Mouse (Mus musculus): ENCODE measurements at regions not wholly inside any gene's neighbourhood (a gene's known extent, or its start where the extent isn't known, plus 50 kb on each side); places are given as distances from the start of the nearest gene placed in this dataset. TPM values are rescaled to one million over a fixed set of nuclear protein-coding genes. Genes with fewer than 3 reads are reported as not detected.

GRCm38 (mm10) chr6:73366626-73367025 is 102.8 kb downstream of the 4931417E11Rik start:
- Histone ChIP-seq H3K27ac (no peak overlapping the region), H3K9ac (replicated peaks) (no peak overlapping the region), H3K27me3 (peaks cover 14% of the 10 kb centered on the region; the same call in 1 of the 2 replicates), H3K4me2 (replicated peaks) (no peak overlapping the region), H3K36me3 (no peaks in the 10 kb centered on the region), H3K4me1 (replicated peaks) (peaks cover 12% of the 10 kb centered on the region; the same call in 1 of the 2 replicates), H3K4me3 (replicated peaks) (no peak overlapping the region), H3K9me3 (no peaks in the 10 kb centered on the region)
- ATAC-seq, result no peak
- WGBS, result 83% methylated on average over 2 of the region's 2 CpGs

GRCm38 (mm10) chr6:73365306-73365705 is 104.2 kb downstream of the 4931417E11Rik start:
- no peaks in the 10 kb centered on the region for H3K9me3 ChIP-seq
- WGBS, result 90% methylated on average over 9 of the region's 9 CpGs
- H3K4me1 ChIP-seq (replicated peaks), result peaks cover 12% of the 10 kb centered on the region; the same call in 1 of the 2 replicates
- H3K4me3 ChIP-seq (replicated peaks), result no peak overlapping the region
- H3K27ac ChIP-seq, result no peak overlapping the region
- H3K9ac ChIP-seq (replicated peaks), result no peak overlapping the region
- H3K36me3 ChIP-seq, result no peaks in the 10 kb centered on the region
- peaks cover 14% of the 10 kb centered on the region; the same call in 1 of the 2 replicates for H3K27me3 ChIP-seq
- ATAC-seq, result no peak
- H3K4me2 ChIP-seq (replicated peaks), result no peak overlapping the region

- Histone ChIP-seq H3K27me3 (no peaks in the 10 kb centered on the region), H3K27ac (no peak overlapping the region), H3K4me1 (replicated peaks) (no peaks in the 10 kb centered on the region), H3K4me3 (replicated peaks) (no peak overlapping the region), H3K4me2 (replicated peaks) (no peak overlapping the region), H3K36me3 (no peaks in the 10 kb centered on the region), H3K9ac (replicated peaks) (no peak overlapping the region), H3K9me3 (no peaks in the 10 kb centered on the region)
- WGBS, result 63% methylated on average over 6 of the region's 6 CpGs
- ATAC-seq, result no peak
Observed at GRCm38 (mm10) chr6:73334995-73335394, 86.8 kb downstream of the Suclg1 start.

GRCm38 (mm10) chr6:73329666-73330065 is 81.5 kb downstream of the Suclg1 start:
- no peak overlapping the region for H3K4me2 ChIP-seq (replicated peaks)
- H3K4me1 ChIP-seq (replicated peaks), result no peaks in the 10 kb centered on the region
- no peak for ATAC-seq
- 93% methylated on average over 11 of the region's 11 CpGs for WGBS
- H3K4me3 ChIP-seq (replicated peaks), result no peak overlapping the region
- no peaks in the 10 kb centered on the region for H3K9me3 ChIP-seq
- no peaks in the 10 kb centered on the region for H3K36me3 ChIP-seq
- H3K27ac ChIP-seq, result no peak overlapping the region
- no peaks in the 10 kb centered on the region for H3K27me3 ChIP-seq
- no peak overlapping the region for H3K9ac ChIP-seq (replicated peaks)

Small RNAs in the stretch of these regions (microRNA-seq; reads per million reads assigned to microRNA genes)
- not detected for gene Gm24370

Data from midbrain, embryonic 13.5 days (tissue).